ENCODE assay signal across 23 mouse cellular contexts in the genomic region with DNA sequence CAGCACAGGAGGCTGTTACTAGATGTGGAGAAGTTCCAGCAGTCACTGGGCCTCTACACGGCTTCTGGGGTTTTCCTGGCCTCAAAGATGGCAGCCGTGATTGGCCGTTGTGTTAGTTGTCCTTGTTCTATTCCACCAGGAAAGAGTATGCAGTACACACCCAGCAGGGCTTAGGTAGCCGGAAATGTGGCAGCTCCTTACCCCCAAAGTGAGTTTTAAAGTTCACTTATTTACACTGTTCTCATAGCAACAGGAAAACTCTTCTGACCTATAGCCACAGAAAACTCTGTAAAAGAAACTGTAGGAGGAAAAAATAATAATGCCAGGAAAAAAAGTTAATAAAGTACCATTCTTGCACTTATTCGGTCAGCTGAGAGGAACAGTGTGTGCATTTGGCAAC.
"Had no signal": no experiment of that assay in that cellular context is flagged by ENCODE, and none has a peak within 500 bp of the region (broad histone marks: within the 10 kb centered on the region; RNA-seq: fewer than 3 reads in every experiment).

No protein-coding gene starts in this region.

- H3K4me3 ChIP-seq: heart, embryonic 10.5 days; heart, embryonic 12.5 days; hindbrain, embryonic 10.5 days; hindbrain, embryonic 12.5 days; intestine, embryonic 15.5 days; kidney, embryonic 15.5 days; layer of hippocampus, adult 2 months; left cerebral cortex, adult 2 months; limb, embryonic 13.5 days; liver, embryonic 12.5 days had no signal

- H3K36me3 ChIP-seq: heart, embryonic 10.5 days; heart, embryonic 12.5 days; hindbrain, embryonic 10.5 days; hindbrain, embryonic 12.5 days; intestine, embryonic 15.5 days; kidney, embryonic 15.5 days; limb, embryonic 13.5 days; liver, embryonic 12.5 days had no signal

- H3K9me3 ChIP-seq: heart, embryonic 10.5 days; heart, embryonic 12.5 days; hindbrain, embryonic 10.5 days; intestine, embryonic 15.5 days; kidney, embryonic 15.5 days; limb, embryonic 13.5 days; liver, embryonic 12.5 days had no signal

- ATAC-seq: hindbrain, embryonic 16.5 days; inflammation-experienced regulatory T-cells, adult 6 months; intestine, embryonic 15.5 days; liver, embryonic 12.5 days had no signal

- H3K27me3 ChIP-seq: heart, embryonic 12.5 days; hindbrain, embryonic 12.5 days; intestine, embryonic 15.5 days; kidney, embryonic 15.5 days; limb, embryonic 13.5 days; liver, embryonic 12.5 days had no signal

- H3K9ac ChIP-seq: heart, embryonic 12.5 days; hindbrain, embryonic 12.5 days; hindbrain, embryonic 14.5 days; intestine, embryonic 15.5 days; kidney, embryonic 15.5 days; limb, embryonic 13.5 days; liver, embryonic 12.5 days had no signal

- H3K4me1 ChIP-seq: hindbrain, embryonic 10.5 days; hindbrain, embryonic 12.5 days had no signal

- H3K27ac ChIP-seq: heart, embryonic 10.5 days; hindbrain, embryonic 10.5 days; hindbrain, embryonic 12.5 days; hindbrain, embryonic 14.5 days; kidney, embryonic 15.5 days; kidney, postnatal 0 days; layer of hippocampus, adult 2 months; left cerebral cortex, adult 2 months; limb, embryonic 13.5 days; liver, embryonic 12.5 days had no signal

- DNase-seq: gastrocnemius, postnatal 14 days; heart, adult 18-20 months; heart, postnatal 10 days; heart, postnatal 4 days; kidney, adult 11 months; kidney, adult 2 months; kidney, adult 9 months; kidney, postnatal 25 days; kidney, postnatal 4 days had no signal

- H3K4me2 ChIP-seq: heart, embryonic 12.5 days; hindbrain, embryonic 12.5 days; hindbrain, embryonic 14.5 days; intestine, embryonic 15.5 days; kidney, embryonic 15.5 days; limb, embryonic 13.5 days; liver, embryonic 12.5 days had no signal
